ENCODE assay signal across 8 mouse cellular contexts in the genomic region with DNA sequence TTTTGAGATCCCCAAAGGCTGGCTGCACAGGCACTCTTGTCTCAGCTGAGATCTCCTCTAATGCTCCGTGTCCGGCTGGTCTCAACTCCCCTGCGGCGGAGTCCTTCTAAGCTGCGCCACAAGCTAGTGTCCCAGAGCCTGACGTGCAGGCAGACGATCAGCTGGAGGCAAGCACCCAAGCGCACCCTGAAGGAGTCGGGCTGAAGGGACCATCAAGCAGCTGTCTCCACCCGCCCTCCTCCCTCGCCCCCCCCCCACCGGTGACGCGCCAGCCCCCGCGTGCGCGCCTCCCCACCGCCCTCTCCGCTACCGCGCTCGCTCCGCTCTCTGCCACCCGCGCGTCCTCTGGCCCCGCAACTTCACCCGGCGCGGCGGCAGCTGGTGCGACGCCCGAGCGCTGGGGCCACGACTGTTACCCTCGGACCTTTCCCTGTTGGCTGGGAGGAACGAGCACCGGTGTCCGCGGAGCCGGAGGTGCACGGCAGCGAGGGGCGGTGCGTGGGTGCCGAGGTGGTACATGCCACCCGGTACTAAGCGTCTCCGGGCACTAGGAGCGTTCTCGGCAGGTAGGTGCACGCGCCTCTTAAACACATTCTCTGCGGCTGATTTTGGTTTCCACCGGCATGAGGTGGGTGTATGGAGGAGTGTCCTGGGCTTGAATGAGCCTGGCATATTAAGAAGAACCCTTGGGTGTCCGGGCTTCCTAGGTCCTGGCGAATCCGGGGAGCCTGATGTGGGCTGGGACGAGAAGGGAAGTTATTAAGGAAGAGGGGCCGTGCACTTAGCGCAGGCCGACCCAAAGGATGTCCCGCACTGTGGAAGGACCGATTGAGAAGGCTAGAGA. TPM values are rescaled to one million over a fixed set of nuclear protein-coding genes. Genes with fewer than 3 reads are reported as not detected.
A peak's percentile ranks its signal among the peaks of the same experiment; 100 is the strongest.
DNase-seq lines count a peak whose midpoint lies in the region; ATAC-seq lines count a peak whose summit lies in the region.

No protein-coding gene starts in this region.

- peak; percentile 79 for ATAC-seq in forebrain, embryonic 13.5 days
- peak; percentile 77 for ATAC-seq in hindbrain, embryonic 12.5 days (ENCODE audit: low FRiP score)
- ATAC-seq in midbrain, embryonic 15.5 days (replicated peaks) = peak; percentile 75
- ATAC-seq in stomach, embryonic 14.5 days (ENCODE audit: insufficient number of reproducible peaks, insufficient read depth, low FRiP score, low read depth) = peak; percentile 68; the same call in 1 of the 2 replicates

- peak overlapping the region; percentile 84 for H3K27ac ChIP-seq in forebrain, embryonic 13.5 days
- peak overlapping the region; percentile 84 for H3K27ac ChIP-seq in hindbrain, embryonic 12.5 days
- H3K27ac ChIP-seq in limb, embryonic 10.5 days = 0 out of 2 replicates have a peak overlapping the region, but pooled peaks have one; percentile 58
- peak overlapping the region; percentile 90 for H3K27ac ChIP-seq in midbrain, embryonic 15.5 days
- no peak overlapping the region for H3K27ac ChIP-seq in stomach, embryonic 14.5 days (ENCODE audit: low read length)

- H3K4me1 ChIP-seq in forebrain, embryonic 13.5 days = peaks cover 35% of the 10 kb centered on the region
- peaks cover 35% of the 10 kb centered on the region for H3K4me1 ChIP-seq in hindbrain, embryonic 12.5 days
- H3K4me1 ChIP-seq in limb, embryonic 10.5 days = peaks cover 16% of the 10 kb centered on the region
- H3K4me1 ChIP-seq in midbrain, embryonic 15.5 days = peaks cover 35% of the 10 kb centered on the region
- H3K4me1 ChIP-seq in stomach, embryonic 14.5 days (ENCODE audit: control insufficient read depth, insufficient read depth, low read length) = no peaks in the 10 kb centered on the region

- peak overlapping the region; percentile 75 for H3K9ac ChIP-seq in forebrain, embryonic 13.5 days
- peak overlapping the region; percentile 68 for H3K9ac ChIP-seq in hindbrain, embryonic 12.5 days
- peak overlapping the region; percentile 86 for H3K9ac ChIP-seq in midbrain, embryonic 15.5 days
- H3K9ac ChIP-seq in stomach, embryonic 14.5 days (replicated peaks; ENCODE audit: low read depth, low read length) = peak overlapping the region; percentile 32; the same call in 1 of the 2 replicates

- no peaks in the 10 kb centered on the region for H3K9me3 ChIP-seq in forebrain, embryonic 13.5 days (replicated peaks)
- H3K9me3 ChIP-seq in hindbrain, embryonic 12.5 days (replicated peaks) = no peaks in the 10 kb centered on the region
- no peaks in the 10 kb centered on the region for H3K9me3 ChIP-seq in limb, embryonic 10.5 days (replicated peaks)
- no peaks in the 10 kb centered on the region for H3K9me3 ChIP-seq in midbrain, embryonic 15.5 days
- no peaks in the 10 kb centered on the region for H3K9me3 ChIP-seq in stomach, embryonic 14.5 days (ENCODE audit: control insufficient read depth, low read depth, low read length)

- H3K4me3 ChIP-seq in forebrain, embryonic 13.5 days = peak overlapping the region; percentile 70
- peak overlapping the region; percentile 68 for H3K4me3 ChIP-seq in hindbrain, embryonic 12.5 days
- H3K4me3 ChIP-seq in limb, embryonic 10.5 days = peak overlapping the region; percentile 68
- peak overlapping the region; percentile 74 for H3K4me3 ChIP-seq in midbrain, embryonic 15.5 days
- peak overlapping the region; percentile 54 for H3K4me3 ChIP-seq in stomach, embryonic 14.5 days (ENCODE audit: low read depth, low read length)

- H3K4me2 ChIP-seq in forebrain, embryonic 13.5 days = peak overlapping the region; percentile 93
- peak overlapping the region; percentile 95 for H3K4me2 ChIP-seq in hindbrain, embryonic 12.5 days (replicated peaks)
- peak overlapping the region; percentile 79 for H3K4me2 ChIP-seq in midbrain, embryonic 15.5 days
- peak overlapping the region; percentile 98 for H3K4me2 ChIP-seq in stomach, embryonic 14.5 days (replicated peaks; ENCODE audit: low read depth, low read length)

- 0 out of 2 replicates have a peak, but pooled peaks cover 4% of the 10 kb centered on the region for H3K27me3 ChIP-seq in forebrain, embryonic 13.5 days
- peaks cover 9% of the 10 kb centered on the region for H3K27me3 ChIP-seq in hindbrain, embryonic 12.5 days
- peaks cover 60% of the 10 kb centered on the region for H3K27me3 ChIP-seq in limb, embryonic 10.5 days (ENCODE audit: low read depth, poor library complexity, severe bottlenecking)
- 0 out of 2 replicates have a peak, but pooled peaks cover 2% of the 10 kb centered on the region for H3K27me3 ChIP-seq in midbrain, embryonic 15.5 days (replicated peaks)
- H3K27me3 ChIP-seq in stomach, embryonic 14.5 days (ENCODE audit: control insufficient read depth, insufficient read depth, low read length) = no peaks in the 10 kb centered on the region

- WGBS in forebrain, embryonic 13.5 days = 2% methylated on average over 62 of the region's 66 CpGs
- WGBS in hindbrain, embryonic 12.5 days = under 1% methylated on average over 55 of the region's 66 CpGs
- WGBS in limb, embryonic 10.5 days = under 1% methylated on average over 59 of the region's 66 CpGs
- under 1% methylated on average over 61 of the region's 66 CpGs for WGBS in midbrain, embryonic 15.5 days
- 1% methylated on average over 57 of the region's 66 CpGs for WGBS in stomach, embryonic 14.5 days

- H3K36me3 ChIP-seq in forebrain, embryonic 13.5 days (ENCODE audit: poor library complexity, severe bottlenecking) = no peaks in the 10 kb centered on the region
- H3K36me3 ChIP-seq in hindbrain, embryonic 12.5 days = no peaks in the 10 kb centered on the region
- H3K36me3 ChIP-seq in limb, embryonic 10.5 days = no peaks in the 10 kb centered on the region
- no peaks in the 10 kb centered on the region for H3K36me3 ChIP-seq in midbrain, embryonic 15.5 days (replicated peaks)
- no peaks in the 10 kb centered on the region for H3K36me3 ChIP-seq in stomach, embryonic 14.5 days (ENCODE audit: control insufficient read depth, insufficient read depth, low read length)

- DNase-seq in cerebellum, postnatal 25 days = peak; percentile 46 to 58
- no peak for DNase-seq in cerebellum, adult 11 months
- DNase-seq in WW6 (ENCODE audit: low read depth, low spot score) = peak; percentile 16
- peak; percentile 60 for DNase-seq in limb, embryonic 10.5 days (ENCODE audit: low spot score)

RNA-seq across cellular contexts. Expression of a gene that starts 56.6 kb away (rescaled TPM):
- 15.8 and 20.0 TPM in 2 replicates for polyA plus RNA-seq in forebrain, embryonic 13.5 days (2015; fragmentation: Nextera tagmentation; extraction: Ambion mirVana)
- polyA plus RNA-seq in hindbrain, embryonic 12.5 days (2016; fragmentation: Nextera tagmentation; extraction: Ambion mirVana) = 16.3 and 22.3 TPM in 2 replicates
- 0.36 and 0.90 TPM in 2 replicates for polyA plus RNA-seq in limb, embryonic 10.5 days (2016; fragmentation: Nextera tagmentation; extraction: Ambion mirVana)
- 32.3 and 34.0 TPM in 2 replicates for polyA plus RNA-seq in midbrain, embryonic 15.5 days (2015; fragmentation: Nextera tagmentation; extraction: Ambion mirVana)
- polyA plus RNA-seq in stomach, embryonic 14.5 days (2014; fragmentation: Nextera tagmentation; extraction: Ambion mirVana) = 2.3 and 2.6 TPM in 2 replicates

Comparison
In these comparisons a context has a peak if more than half of its experiments do, and no peak if none do; other contexts are left out.
1. H3K9ac ChIP-seq: peak in every context shown above with its lines; median percentile 86 in midbrain, embryonic 15.5 days; 75 in forebrain, embryonic 13.5 days; 68 in hindbrain, embryonic 12.5 days; 32 in stomach, embryonic 14.5 days.